Mouse (Mus musculus) forebrain, embryonic 16.5 days (tissue): ENCODE results near the gene Akap2. TPM values are rescaled to one million over a fixed set of nuclear protein-coding genes. Genes with fewer than 3 reads are reported as not detected.

Experiments used
- ATAC-seq: fragments of 200-750 bp; cut with Nextera tagmentation; 2 replicates; pipeline ENCODE4 v1.8.0; 2017; ENCODE audit warnings: mild to moderate bottlenecking, moderate library complexity
- H3K27ac ChIP-seq: fragments of 300-500 bp; sonication (generic); 2 replicates; pipeline ENCODE4 v1.5.1; 2014; ENCODE audit warnings: low read length, control low read depth
- H3K27me3 ChIP-seq: fragments of 300-500 bp; sonication (generic); replicated peaks from 2 replicates; pipeline ENCODE4 v1.6.1; 2014; ENCODE audit warnings: low read length; ENCODE audit not compliant: control insufficient read depth, insufficient read depth
- H3K36me3 ChIP-seq: fragments of 300-500 bp; sonication (generic); 2 replicates; pipeline ENCODE4 v1.6.1; 2014; ENCODE audit not compliant: control insufficient read depth, insufficient read depth
- H3K4me1 ChIP-seq: fragments of 300-500 bp; sonication (generic); replicated peaks from 2 replicates; pipeline ENCODE4 v1.6.1; 2014; ENCODE audit warnings: low read length; ENCODE audit not compliant: control insufficient read depth, insufficient read depth
- H3K4me2 ChIP-seq: fragments of 300-500 bp; sonication (generic); 2 replicates; pipeline ENCODE4 v1.6.1; 2014; ENCODE audit warnings: mild to moderate bottlenecking, low read length, control low read depth
- H3K4me3 ChIP-seq: fragments of 300-500 bp; sonication (generic); replicated peaks from 2 replicates; pipeline ENCODE4 v1.5.1; 2014; ENCODE audit warnings: mild to moderate bottlenecking, low read length, control low read depth
- H3K9ac ChIP-seq: fragments of 300-500 bp; sonication (generic); replicated peaks from 2 replicates; pipeline ENCODE4 v1.6.1; 2014; ENCODE audit warnings: low read depth, low read length, control low read depth
- H3K9me3 ChIP-seq: fragments of 300-500 bp; sonication (generic); 2 replicates; pipeline ENCODE4 v1.6.1; 2016; ENCODE audit warnings: low read length; ENCODE audit not compliant: control insufficient read depth
- WGBS: fragments of 180-500 bp; shearing (Covaris S2); extraction: QIAGEN DNeasy Blood & Tissue Kit; methylation state at CpG from one replicate; pipeline ENCODE4 v1.1.7; 2014; 5-methylcytosine and 5-hydroxymethylcytosine counted together
- polyA plus RNA-seq: library from polyadenylated mRNA; unstranded; fragments of >200 nt; fragmentation: Nextera tagmentation; extraction: Ambion mirVana; gene quantifications from 2 replicates; pipeline ENCODE4 v1.2.1, GENCODE M21; 2015

Akap2 gene
- polyA plus RNA-seq, 1 experiment from 2014 or later = 7.7 TPM

GRCm38 (mm10) chr4:57794547-57794946 is 77.1 kb downstream of the Akap2 start:
- no peaks in the 10 kb centered on the region for H3K27me3 ChIP-seq

DNA sequence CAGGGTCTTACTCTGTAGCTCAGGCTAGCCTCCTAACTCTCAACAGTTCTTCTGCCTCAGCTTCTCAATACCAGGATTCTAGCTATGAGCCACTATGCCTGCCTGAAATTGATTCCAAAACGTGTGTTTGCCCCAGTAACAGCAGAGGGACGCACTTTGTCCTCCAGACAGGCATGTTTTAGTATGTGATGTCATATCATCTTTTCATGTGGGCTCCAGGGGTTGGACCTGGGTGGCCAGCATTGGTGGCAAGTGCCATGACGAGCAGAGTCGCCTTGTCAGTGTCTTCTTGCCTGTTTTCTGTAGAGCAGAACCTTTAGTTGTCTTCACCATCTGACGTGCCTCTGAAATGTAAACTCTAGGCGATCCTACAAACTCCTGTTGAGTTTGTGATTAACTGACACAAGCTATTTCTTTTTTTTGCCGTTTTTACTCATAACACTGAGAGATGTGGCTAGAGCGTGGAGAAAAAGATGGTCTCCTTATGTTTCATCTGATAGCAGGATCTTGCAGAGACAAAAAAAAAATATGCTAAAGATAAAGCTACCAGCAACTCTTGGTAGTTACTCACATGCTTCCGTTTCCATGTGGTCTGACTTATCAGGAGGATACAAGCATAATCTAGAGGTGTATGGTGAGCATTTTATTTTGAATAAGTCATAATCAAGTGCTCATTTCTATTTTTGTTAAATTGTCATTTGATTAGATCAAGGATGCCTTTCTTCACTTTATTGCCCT is 80.3 kb downstream of the Akap2 start:
- Histone ChIP-seq H3K4me1 (no peaks in the 10 kb centered on the region), H3K9ac (no peak overlapping the region), H3K27ac (no peak overlapping the region), H3K4me3 (no peak overlapping the region), H3K36me3 (no peaks in the 10 kb centered on the region), H3K4me2 (no peak overlapping the region), H3K9me3 (no peaks in the 10 kb centered on the region), H3K27me3 (no peaks in the 10 kb centered on the region)
- ATAC-seq = no peak
- 84% methylated on average over 9 of the region's 9 CpGs for WGBS

More at GRCm38 (mm10) chr4:57794547-57794946, 77.1 kb downstream of the Akap2 start:
- ATAC-seq = no peak
- Histone ChIP-seq H3K4me1 (no peaks in the 10 kb centered on the region), H3K4me2 (no peak overlapping the region), H3K9me3 (no peaks in the 10 kb centered on the region), H3K9ac (no peak overlapping the region), H3K4me3 (no peak overlapping the region), H3K27ac (no peak overlapping the region), H3K36me3 (no peaks in the 10 kb centered on the region)
- 28% methylated on average over 3 of the region's 3 CpGs for WGBS

DNA sequence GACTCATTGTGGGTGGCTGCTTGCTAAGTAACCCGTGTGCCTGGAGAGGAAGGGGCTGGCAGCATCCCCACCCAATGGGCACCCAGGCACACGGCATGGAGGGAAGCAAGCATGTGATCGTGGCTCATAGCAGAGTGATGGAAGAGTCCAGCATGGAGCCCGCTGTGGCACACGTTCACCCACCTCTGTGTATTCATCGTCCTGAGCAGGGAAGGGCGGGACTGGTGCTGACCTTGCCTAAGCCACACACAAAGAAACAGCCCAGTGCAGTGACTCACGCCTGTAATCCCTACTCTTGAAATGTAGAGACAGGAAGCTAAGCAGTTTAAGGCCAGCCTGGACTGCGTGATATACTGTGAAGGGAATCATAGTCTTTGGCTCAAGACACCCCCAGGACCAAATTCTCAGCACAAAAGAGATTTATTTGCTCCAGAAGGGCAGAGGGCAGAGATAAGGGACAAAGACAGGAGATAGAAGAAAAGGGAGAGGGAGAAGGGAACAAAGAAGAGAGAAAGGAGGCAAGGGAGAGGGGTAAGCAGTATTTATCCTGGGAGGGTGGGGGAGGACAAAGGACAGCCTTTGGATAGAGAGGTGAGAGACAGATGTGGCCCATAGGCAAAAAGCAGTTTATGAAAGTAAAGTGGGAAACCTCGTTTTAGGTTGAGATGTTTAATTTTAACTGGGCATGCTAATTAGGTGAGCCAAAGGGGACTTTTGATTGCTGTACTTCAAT is 81.0 kb downstream of the Akap2 start:
- Histone ChIP-seq H3K4me3 (no peak overlapping the region), H3K27ac (no peak overlapping the region), H3K27me3 (no peaks in the 10 kb centered on the region), H3K9ac (no peak overlapping the region), H3K4me1 (no peaks in the 10 kb centered on the region), H3K36me3 (no peaks in the 10 kb centered on the region), H3K9me3 (no peaks in the 10 kb centered on the region), H3K4me2 (no peak overlapping the region)
- WGBS = 11% methylated on average over 10 of the region's 10 CpGs
- no peak for ATAC-seq

DNA sequence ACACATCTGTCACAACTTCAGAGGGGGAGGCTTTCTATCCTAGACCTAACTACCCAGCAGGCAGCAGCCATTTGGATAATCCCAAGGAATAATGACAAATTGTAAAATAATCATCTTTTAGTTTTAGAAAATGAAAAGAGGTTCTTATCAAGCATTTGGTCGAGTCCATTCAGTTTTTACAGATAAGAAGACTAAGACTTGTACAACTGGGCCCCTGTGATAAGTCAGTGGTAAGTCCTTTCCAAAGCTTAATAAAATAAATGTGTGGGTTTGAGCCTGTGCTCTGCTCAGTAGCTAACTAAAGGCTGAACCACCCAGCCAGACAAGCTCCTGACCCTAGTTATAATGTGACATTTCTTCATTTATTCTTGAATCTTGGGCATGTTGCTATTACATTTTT is 81.8 kb downstream of the Akap2 start:
- Histone ChIP-seq H3K36me3 (no peaks in the 10 kb centered on the region), H3K4me1 (no peaks in the 10 kb centered on the region), H3K4me3 (no peak overlapping the region), H3K4me2 (no peak overlapping the region), H3K27me3 (no peaks in the 10 kb centered on the region), H3K9ac (no peak overlapping the region), H3K27ac (no peak overlapping the region), H3K9me3 (no peaks in the 10 kb centered on the region)
- WGBS = 70% methylated on average over 1 of the region's 1 CpGs
- no peak for ATAC-seq

DNA sequence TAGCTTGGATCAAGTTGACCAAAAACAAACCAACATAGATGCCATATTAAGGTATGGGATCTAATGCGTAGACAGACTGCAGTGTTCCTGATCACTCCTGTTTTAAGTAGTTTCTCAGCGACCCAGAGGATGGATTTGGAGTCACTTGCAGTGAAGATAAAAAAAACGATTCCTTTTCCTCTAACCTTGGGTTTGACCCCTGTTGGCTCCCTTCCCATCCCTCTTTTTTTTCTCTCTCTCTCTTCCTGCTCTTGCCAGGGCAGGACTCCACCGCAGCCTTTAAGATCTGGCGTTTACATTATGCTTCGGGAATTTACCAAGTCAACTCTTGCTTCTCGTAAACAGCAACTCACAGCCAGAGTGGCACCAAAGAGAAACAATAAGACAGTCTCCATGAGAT is 83.8 kb downstream of the Akap2 start:
- H3K27me3 ChIP-seq = no peaks in the 10 kb centered on the region
- no peak overlapping the region for H3K9ac ChIP-seq
- H3K4me3 ChIP-seq = no peak overlapping the region
- no peak overlapping the region for H3K4me2 ChIP-seq
- H3K4me1 ChIP-seq = no peaks in the 10 kb centered on the region
- no peaks in the 10 kb centered on the region for H3K9me3 ChIP-seq
- no peak for ATAC-seq
- WGBS = 86% methylated on average over 7 of the region's 7 CpGs
- no peak overlapping the region for H3K27ac ChIP-seq
- H3K36me3 ChIP-seq = no peaks in the 10 kb centered on the region

GRCm38 (mm10) chr4:57801986-57802385 is 84.5 kb downstream of the Akap2 start:
- ATAC-seq = no peak
- Histone ChIP-seq H3K36me3 (no peaks in the 10 kb centered on the region), H3K4me3 (no peak overlapping the region), H3K4me1 (no peaks in the 10 kb centered on the region), H3K4me2 (no peak overlapping the region), H3K9me3 (no peaks in the 10 kb centered on the region), H3K27ac (no peak overlapping the region), H3K27me3 (no peaks in the 10 kb centered on the region), H3K9ac (no peak overlapping the region)
- 89% methylated on average over 5 of the region's 5 CpGs for WGBS

DNA sequence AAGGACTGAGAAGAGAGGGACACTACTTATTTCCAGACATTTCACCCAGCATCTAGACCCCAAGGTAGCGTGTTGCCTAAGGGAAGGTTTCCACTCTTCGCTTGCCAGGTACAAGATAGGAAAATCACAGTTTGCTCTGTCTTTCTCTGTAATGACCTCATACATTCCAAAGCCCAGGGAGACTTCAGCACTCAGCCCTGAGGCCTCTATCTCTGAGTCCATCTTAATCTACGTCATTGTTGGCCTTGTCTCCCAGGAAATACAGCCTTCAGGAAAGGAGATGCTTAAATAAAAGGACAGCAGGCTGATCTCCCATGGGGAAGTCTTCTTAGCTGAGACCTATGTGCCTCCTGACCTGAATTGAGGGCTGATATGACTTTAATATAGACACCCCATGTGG is 85.0 kb downstream of the Akap2 start:
- Histone ChIP-seq H3K36me3 (no peaks in the 10 kb centered on the region), H3K4me2 (no peak overlapping the region), H3K27me3 (no peaks in the 10 kb centered on the region), H3K9ac (no peak overlapping the region), H3K27ac (no peak overlapping the region), H3K4me1 (no peaks in the 10 kb centered on the region), H3K4me3 (no peak overlapping the region), H3K9me3 (no peaks in the 10 kb centered on the region)
- WGBS = 90% methylated on average over 3 of the region's 3 CpGs
- ATAC-seq = no peak

DNA sequence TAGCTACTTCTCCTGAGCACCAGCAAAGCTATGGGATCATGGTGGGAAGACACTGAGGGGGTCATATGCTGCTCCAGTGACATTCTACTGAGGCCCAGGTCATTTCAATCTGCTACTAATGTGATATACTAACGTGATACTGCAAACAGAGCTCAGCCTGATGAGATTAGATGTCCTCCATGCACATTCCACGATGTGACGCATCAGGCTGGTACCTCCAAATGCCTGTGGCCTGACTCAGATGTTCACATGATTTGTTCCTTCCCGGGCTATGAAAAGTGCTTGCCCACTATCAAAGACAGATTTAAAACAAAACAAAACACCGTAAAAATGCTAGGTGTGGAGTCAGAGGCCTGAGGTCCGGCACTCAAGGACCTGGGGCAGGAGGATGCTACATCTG is 87.4 kb downstream of the Akap2 start:
- Histone ChIP-seq H3K9ac (no peak overlapping the region), H3K9me3 (no peaks in the 10 kb centered on the region), H3K4me2 (no peak overlapping the region), H3K27me3 (no peaks in the 10 kb centered on the region), H3K4me1 (no peaks in the 10 kb centered on the region), H3K27ac (no peak overlapping the region), H3K36me3 (no peaks in the 10 kb centered on the region), H3K4me3 (no peak overlapping the region)
- ATAC-seq = no peak
- 89% methylated on average over 6 of the region's 6 CpGs for WGBS

DNA sequence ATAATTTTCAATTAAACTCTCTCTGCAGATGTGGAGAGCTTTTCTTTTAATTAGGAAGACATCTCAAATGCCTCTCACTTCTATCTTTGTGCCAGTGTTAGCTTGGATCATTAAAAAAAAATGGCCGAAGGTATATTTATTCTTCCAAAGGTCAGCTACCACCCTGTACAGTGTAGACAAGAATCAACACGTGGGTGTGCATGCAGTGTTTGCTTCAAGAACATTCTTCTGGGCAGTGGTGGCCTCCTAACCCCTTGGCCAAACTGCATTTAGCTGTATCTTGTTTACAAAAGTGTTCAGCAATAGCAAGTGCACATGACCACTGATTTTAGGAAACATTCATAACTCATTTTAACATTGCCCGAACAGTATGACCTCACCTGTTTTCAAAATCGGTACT is 92.0 kb downstream of the Akap2 start:
- Histone ChIP-seq H3K4me3 (no peak overlapping the region), H3K9ac (no peak overlapping the region), H3K4me1 (no peaks in the 10 kb centered on the region), H3K4me2 (no peak overlapping the region), H3K27me3 (no peaks in the 10 kb centered on the region), H3K27ac (no peak overlapping the region), H3K9me3 (no peaks in the 10 kb centered on the region), H3K36me3 (no peaks in the 10 kb centered on the region)
- ATAC-seq = no peak
- 88% methylated on average over 4 of the region's 4 CpGs for WGBS
